Comparison of ENCODE assay signal across 8 mouse cellular contexts in the genomic region with DNA sequence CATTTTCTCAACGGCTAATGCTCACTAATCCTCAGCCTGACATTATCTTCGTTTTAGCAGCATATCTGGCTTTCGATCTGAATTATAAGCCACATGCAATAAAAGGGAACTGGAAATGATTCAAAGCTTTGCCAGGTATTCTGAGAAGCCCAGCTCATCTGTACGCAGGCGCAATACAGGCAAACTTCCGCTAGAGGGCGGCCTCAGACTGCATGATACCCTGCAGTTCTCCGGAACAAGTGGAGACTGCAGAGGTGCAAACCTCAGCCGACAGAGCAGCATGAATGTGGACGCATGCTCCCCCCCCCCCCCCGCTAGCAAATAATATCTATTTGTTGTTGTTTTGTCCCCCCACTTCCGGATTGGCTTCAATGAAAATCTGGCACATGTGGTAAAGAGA.
DNase-seq lines count a peak whose midpoint lies in the region; ATAC-seq and TF ChIP-seq lines count a peak whose summit lies in the region.

No protein-coding gene starts in this region.

- H3K4me1 ChIP-seq in CH12.LX (ENCODE audit: control insufficient read depth in 1 of 2, insufficient read depth in 2 of 2): 0 out of 4 replicates have a peak, but pooled peaks cover 2 to 6% of the 10 kb centered on the region in 2 experiments
- peaks cover 13% of the 10 kb centered on the region for H3K4me1 ChIP-seq in forebrain, embryonic 10.5 days
- peaks cover 0 to 4% of the 10 kb centered on the region in 2 experiments; a peak in 1 of 4 replicates for H3K4me1 ChIP-seq in heart, embryonic 14.5 days (ENCODE audit: control insufficient read depth in 2 of 2, insufficient read depth in 2 of 2, low read length in 2 of 2)
- no peaks in the 10 kb centered on the region for H3K4me1 ChIP-seq in liver, embryonic 12.5 days
- H3K4me1 ChIP-seq in stomach, embryonic 15.5 days: no peaks in the 10 kb centered on the region

- H3K27me3 ChIP-seq in CH12.LX (replicated peaks): no peaks in the 10 kb centered on the region
- peaks cover 41% of the 10 kb centered on the region for H3K27me3 ChIP-seq in forebrain, embryonic 10.5 days (ENCODE audit: poor library complexity, severe bottlenecking)
- H3K27me3 ChIP-seq in heart, embryonic 14.5 days (ENCODE audit: control insufficient read depth, insufficient read depth, low read length): no peaks in the 10 kb centered on the region
- no peaks in the 10 kb centered on the region for H3K27me3 ChIP-seq in liver, embryonic 12.5 days (replicated peaks)
- no peaks in the 10 kb centered on the region for H3K27me3 ChIP-seq in stomach, embryonic 15.5 days (replicated peaks)

- H3K9ac ChIP-seq in CH12.LX (ENCODE audit: insufficient read depth, low read depth): no peak overlapping the region
- 0 out of 2 replicates have a peak overlapping the region, but pooled peaks have one; percentile 45 for H3K9ac ChIP-seq in heart, embryonic 14.5 days (ENCODE audit: low read length)
- no peak overlapping the region for H3K9ac ChIP-seq in liver, embryonic 12.5 days
- no peak overlapping the region for H3K9ac ChIP-seq in stomach, embryonic 15.5 days

- no peaks in the 10 kb centered on the region for H3K79me2 ChIP-seq in CH12.LX (replicated peaks; ENCODE audit: control insufficient read depth, extremely low read depth, insufficient read depth, poor library complexity, severe bottlenecking)

- no peaks in the 10 kb centered on the region for H3K36me3 ChIP-seq in CH12.LX (replicated peaks in 1 of 2; ENCODE audit: control insufficient read depth in 1 of 2, insufficient read depth in 1 of 2, low read length in 1 of 2)
- no peaks in the 10 kb centered on the region for H3K36me3 ChIP-seq in forebrain, embryonic 10.5 days (replicated peaks)
- no peaks in the 10 kb centered on the region for H3K36me3 ChIP-seq in heart, embryonic 14.5 days (ENCODE audit: control insufficient read depth, insufficient read depth, low read length)
- H3K36me3 ChIP-seq in liver, embryonic 12.5 days: no peaks in the 10 kb centered on the region
- H3K36me3 ChIP-seq in stomach, embryonic 15.5 days: no peaks in the 10 kb centered on the region

- dilution Hi-C loops in CH12.LX (cut with MboI; ENCODE audit: extremely low pct_ligation_motif_present, extremely low pct_unique_long_range_greater_than_20kb, low sequenced_read_pairs): no loop called here

- peak overlapping the region; percentile 51; the same call in 1 of the 2 replicates for H3K4me2 ChIP-seq in CH12.LX (ENCODE audit: insufficient read depth, low read depth, poor library complexity, severe bottlenecking)
- peak overlapping the region; percentile 63 for H3K4me2 ChIP-seq in heart, embryonic 14.5 days (ENCODE audit: low read length)
- H3K4me2 ChIP-seq in liver, embryonic 12.5 days: peak overlapping the region; percentile 5; the same call in 1 of the 2 replicates
- peak overlapping the region; percentile 35 for H3K4me2 ChIP-seq in stomach, embryonic 15.5 days

- peak; percentile 86 for DNase-seq in CH12.LX (ENCODE audit: extremely low read depth)
- DNase-seq in c-Kit-positive CD71-negative TER-119-negative erythroid progenitor cells, embryonic 14.5 days (ENCODE audit: low read depth): peak; percentile 72
- peak; percentile 89 for DNase-seq in forebrain, embryonic 10.5 days (ENCODE audit: extremely low spot score, low spot score)
- peak; percentile 82 for DNase-seq in kidney, postnatal 14 days
- DNase-seq in neural tube, embryonic 10.5 days (ENCODE audit: extremely low spot score, low spot score): peak; percentile 93

- TF ChIP-seq RAD21 in CH12.LX (IDR thresholded peaks at IDR 0.05; ENCODE audit: low read depth, low read length): peak; percentile 91

- TF ChIP-seq POLR2A in CH12.LX (IDR thresholded peaks at IDR 0.05; ENCODE audit: low read depth, low read length): no peak

- H3K27ac ChIP-seq in CH12.LX (ENCODE audit: insufficient read depth, low read depth): no peak overlapping the region
- no peak overlapping the region for H3K27ac ChIP-seq in forebrain, embryonic 10.5 days
- H3K27ac ChIP-seq in heart, embryonic 14.5 days (replicated peaks in 1 of 2; ENCODE audit: control insufficient read depth in 1 of 2, insufficient read depth in 1 of 2, low read depth in 2 of 2, low read length in 2 of 2): no peak overlapping the region
- no peak overlapping the region for H3K27ac ChIP-seq in liver, embryonic 12.5 days
- H3K27ac ChIP-seq in stomach, embryonic 15.5 days: no peak overlapping the region

- in situ Hi-C loops in CH12.LX (cut with MboI; ENCODE audit: low pct_ligation_motif_present, low pct_unique_long_range_greater_than_20kb, low sequenced_read_pairs): loop anchor here (5.0 to 25.0 kb wide), 3 partner anchors 195 to 580 kb away; no protein-coding TSS in a partner anchor

- TF ChIP-seq EP300 in CH12.LX (IDR thresholded peaks at IDR 0.05; ENCODE audit: low read length): no peak

- ATAC-seq in heart, embryonic 14.5 days (ENCODE audit: insufficient number of reproducible peaks, insufficient read depth, low FRiP score, low read depth): 0 out of 2 replicates have a peak, but pooled peaks have one; percentile 38
- ATAC-seq in liver, embryonic 12.5 days: no peak
- ATAC-seq in stomach, embryonic 15.5 days (ENCODE audit: insufficient read depth, low FRiP score, low read depth): peak; percentile 60; the same call in 1 of the 2 replicates

- H3K4me3 ChIP-seq in CH12.LX (replicated peaks in 1 of 3; ENCODE audit: low read depth in 2 of 3, low read length in 2 of 3, poor library complexity in 1 of 3): no peak overlapping the region
- peak overlapping the region; percentile 42 for H3K4me3 ChIP-seq in forebrain, embryonic 10.5 days
- H3K4me3 ChIP-seq in heart, embryonic 14.5 days (ENCODE audit: control insufficient read depth in 1 of 2, insufficient read depth in 1 of 2, low read depth in 1 of 2, low read length in 2 of 2): peak overlapping the region; percentile 20 to 30
- H3K4me3 ChIP-seq in liver, embryonic 12.5 days: no peak overlapping the region
- H3K4me3 ChIP-seq in stomach, embryonic 15.5 days (replicated peaks): peak overlapping the region; percentile 20

- H3K9me3 ChIP-seq in CH12.LX (replicated peaks; ENCODE audit: low read length): no peaks in the 10 kb centered on the region
- H3K9me3 ChIP-seq in forebrain, embryonic 10.5 days: no peaks in the 10 kb centered on the region
- H3K9me3 ChIP-seq in heart, embryonic 14.5 days (ENCODE audit: control insufficient read depth, low read length): no peaks in the 10 kb centered on the region
- no peaks in the 10 kb centered on the region for H3K9me3 ChIP-seq in liver, embryonic 12.5 days (replicated peaks)
- no peaks in the 10 kb centered on the region for H3K9me3 ChIP-seq in stomach, embryonic 15.5 days

- peak; percentile 82 to 93 for TF ChIP-seq CTCF in CH12.LX (conservative IDR thresholded peaks at IDR 0.05 in 1 of 2, IDR thresholded peaks at IDR 0.05 in 1 of 2; ENCODE audit: low read depth in 2 of 2, low read length in 2 of 2)

- WGBS in forebrain, embryonic 10.5 days: 5% methylated on average over 12 of the region's 12 CpGs
- 1% methylated on average over 12 of the region's 12 CpGs for WGBS in heart, embryonic 14.5 days
- 3% methylated on average over 12 of the region's 12 CpGs for WGBS in liver, embryonic 12.5 days (ENCODE audit: insufficient replicate concordance)
- WGBS in stomach, embryonic 15.5 days: 3% methylated on average over 12 of the region's 12 CpGs

TF ChIP-seq in CH12.LX, 34 proteins besides CTCF, POLR2A, EP300 and RAD21:
- TF ChIP-seq ZC3H11A (IDR thresholded peaks at IDR 0.05; ENCODE audit: low read depth, low read length): peak; percentile 58
- TF ChIP-seq ZNF384 (IDR thresholded peaks at IDR 0.05; ENCODE audit: low read depth, low read length): 0 out of 2 replicates have a peak, but pooled peaks have one; percentile 6
- peak; percentile 45; the same call in 1 of the 2 replicates for TF ChIP-seq ELF1 (IDR thresholded peaks at IDR 0.05; ENCODE audit: low read depth, low read length)
- peak; percentile 54 for TF ChIP-seq NRF1 (IDR thresholded peaks at IDR 0.05; ENCODE audit: low read depth, low read length)
- TF ChIP-seq SMC3 (IDR thresholded peaks at IDR 0.05; ENCODE audit: low read depth, low read length): peak; percentile 77
- TF ChIP-seq MAFK (IDR thresholded peaks at IDR 0.05; ENCODE audit: insufficient replicate concordance, low read length): no peak
- no peak for TF ChIP-seq NELFE (IDR thresholded peaks at IDR 0.05; ENCODE audit: low read depth, low read length)
TF ChIP-seq in CH12.LX: peak in this region for 5.

Comparison
In these comparisons a context has a peak if more than half of its experiments do, and no peak if none do; other contexts are left out.
1. H3K4me2 ChIP-seq: peak in every context shown above with its lines; median percentile 63 in heart, embryonic 14.5 days; 51 in CH12.LX; 35 in stomach, embryonic 15.5 days; 5 in liver, embryonic 12.5 days.
2. H3K4me3 ChIP-seq: peak in forebrain, embryonic 10.5 days (single experiment), heart, embryonic 14.5 days (2 of 2) and stomach, embryonic 15.5 days (single experiment); none in CH12.LX (0 of 3) and liver, embryonic 12.5 days (single experiment).
3. Peak in every context shown above with its lines, with median percentiles within 50 percentile points of each other: DNase-seq.